Mouse (Mus musculus) regulatory T cell (primary cell): ENCODE results near the gene Adra1d.

Experiments
- in situ Hi-C: fragments of 300-600 bp; cut with MboI, MseI; formaldehyde crosslinking; loops from one replicate; pipeline ENCODE4 v1.15.1; 2025; ENCODE audit warnings: high pct_unique_total_duplicates

Adra1d gene

DNA sequence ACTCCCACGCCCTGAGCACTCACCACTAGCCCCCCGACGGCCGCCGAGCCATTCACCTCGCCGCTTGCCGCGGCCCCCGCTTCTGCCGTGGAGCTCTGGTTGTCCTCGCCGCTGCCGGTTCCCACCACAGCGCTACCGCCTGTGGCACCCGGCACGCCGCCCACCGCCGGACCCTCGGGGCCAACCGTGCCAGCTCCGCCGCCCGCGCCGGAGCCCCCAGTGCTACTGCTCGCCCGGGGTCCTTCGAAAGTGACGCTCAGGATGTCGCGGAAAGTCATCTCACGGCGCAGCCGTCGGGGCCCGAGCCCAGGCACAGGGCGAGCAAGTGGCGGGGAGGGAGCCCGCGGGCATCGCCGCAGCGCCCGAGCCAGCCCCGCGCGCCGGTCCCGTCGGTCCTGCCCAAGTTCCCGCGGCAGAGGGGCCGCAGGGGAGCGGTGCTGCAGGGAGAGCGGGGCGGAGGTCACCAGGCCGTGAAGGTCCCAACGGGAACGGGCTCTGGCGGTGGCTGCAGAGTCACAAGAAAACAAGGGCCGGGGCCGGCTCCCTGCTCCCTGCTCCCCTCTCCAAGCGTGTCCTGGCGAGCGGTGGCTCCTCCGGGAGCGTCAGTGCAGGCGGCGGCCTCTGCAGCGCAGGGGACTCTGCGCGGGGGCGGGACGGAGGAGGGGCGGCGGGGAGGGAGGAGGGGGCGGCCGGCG lies at the start of gene Adra1d:
Gene Adra1d, minus strand, starts transcription at position 393 of the 695 bp plus-strand sequence.
- in situ Hi-C loops, result no loop called here

DNA sequence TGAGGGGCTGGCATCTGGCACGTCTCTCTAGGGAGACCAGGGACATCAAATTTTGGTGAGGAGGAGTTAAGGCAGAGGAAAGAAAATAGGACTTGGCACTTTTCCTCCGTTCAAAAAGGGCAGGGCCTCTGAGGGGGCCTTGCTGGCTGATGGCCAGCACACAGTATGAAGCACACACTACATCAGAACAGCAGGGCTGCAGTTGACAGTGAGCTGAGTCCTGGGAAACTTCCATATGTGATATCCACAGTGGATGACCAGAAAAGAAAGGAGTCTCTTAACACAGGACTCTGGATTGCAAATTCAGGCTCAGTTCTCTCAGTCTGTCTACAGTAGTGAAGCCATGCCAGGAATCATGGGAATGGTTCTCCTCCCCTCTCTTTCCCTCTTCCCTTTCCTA lies 39.8 kb upstream of the Adra1d start:
- in situ Hi-C loops, result no loop called here

DNA sequence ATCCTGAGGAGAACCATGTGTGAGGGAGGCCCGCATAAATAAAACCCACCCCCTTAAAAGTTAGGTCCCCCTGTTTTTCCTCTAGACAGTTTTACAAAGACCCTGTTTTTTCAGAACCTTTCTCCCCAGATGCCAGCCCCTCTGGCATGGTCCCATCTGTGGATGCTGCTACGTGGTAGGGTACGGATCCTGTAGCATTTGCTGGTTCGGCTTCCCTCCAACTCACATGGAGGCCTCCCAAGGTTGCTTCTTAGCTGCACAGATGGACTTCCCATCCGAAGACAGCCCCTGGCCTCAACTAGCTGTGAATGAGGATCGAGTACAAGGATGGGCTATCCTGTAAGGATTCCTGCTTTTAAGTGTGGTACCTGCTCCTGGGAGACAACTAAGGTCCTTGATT lies 32.8 kb upstream of the Adra1d start:
- in situ Hi-C loops, result no loop called here

DNA sequence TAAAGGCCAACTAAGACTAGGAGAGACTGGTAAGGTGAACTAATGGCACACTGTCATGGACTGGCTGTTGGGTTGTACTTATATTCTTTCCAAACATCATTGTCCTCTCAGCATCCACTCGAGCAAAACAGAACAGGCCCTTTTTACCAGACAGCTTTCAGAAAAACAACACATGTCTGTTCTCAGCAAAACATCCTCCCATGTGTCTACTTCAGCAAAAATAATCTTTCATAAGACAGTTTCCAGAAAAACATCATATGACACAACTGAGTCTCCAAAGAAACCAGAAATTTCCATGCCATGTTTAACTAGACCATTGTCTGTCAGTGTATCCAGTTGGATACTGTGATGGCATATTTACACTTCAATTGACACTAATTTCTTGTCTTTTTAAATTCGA lies 25.4 kb upstream of the Adra1d start:
- in situ Hi-C loops, result no loop called here

DNA sequence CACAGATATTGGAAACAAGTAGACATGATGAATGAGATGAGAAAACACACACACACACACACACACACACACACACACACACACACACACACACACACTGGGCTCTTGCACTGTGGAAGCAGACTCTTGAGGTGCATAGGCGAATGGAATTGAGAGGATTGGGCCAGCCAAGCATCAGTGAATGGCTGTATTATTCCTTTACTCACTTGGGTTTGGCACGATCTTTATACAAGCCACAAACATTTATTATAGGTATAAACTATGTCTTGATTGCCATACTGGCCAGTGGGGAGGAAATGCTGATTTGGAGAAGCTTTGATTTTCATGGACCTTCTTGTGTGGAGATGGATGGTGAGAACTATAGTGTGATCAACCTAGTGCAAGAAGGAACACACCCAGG lies 19.4 kb upstream of the Adra1d start:
- in situ Hi-C loops, result no loop called here

DNA sequence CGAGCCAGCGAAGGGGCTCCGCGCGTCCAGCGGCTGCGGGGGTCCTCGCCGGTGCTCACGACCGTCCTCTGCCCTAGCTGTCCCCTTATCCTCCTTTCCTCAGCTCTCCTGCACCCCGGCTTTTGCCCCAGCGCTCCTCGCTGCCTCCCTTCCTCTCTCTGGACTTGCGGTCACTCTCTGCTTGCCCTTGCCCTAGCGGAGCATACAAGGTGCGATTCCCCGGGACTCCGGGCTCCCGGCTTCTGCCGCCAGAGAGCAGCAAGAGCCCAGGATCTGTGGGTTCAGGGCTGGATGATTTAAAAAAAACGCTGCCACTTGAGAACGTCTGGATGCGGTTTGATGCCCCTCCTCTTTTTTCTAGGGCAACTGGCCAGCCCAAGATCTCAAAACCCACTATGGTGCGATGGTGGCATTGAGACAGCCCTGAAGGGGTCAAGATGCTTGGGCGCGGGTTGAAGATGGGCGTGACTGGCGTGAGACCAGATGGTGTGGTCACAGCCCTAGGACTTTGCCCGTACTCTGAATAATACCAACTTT lies 571 bp upstream of the Adra1d start:
- in situ Hi-C loops, result no loop called here

DNA sequence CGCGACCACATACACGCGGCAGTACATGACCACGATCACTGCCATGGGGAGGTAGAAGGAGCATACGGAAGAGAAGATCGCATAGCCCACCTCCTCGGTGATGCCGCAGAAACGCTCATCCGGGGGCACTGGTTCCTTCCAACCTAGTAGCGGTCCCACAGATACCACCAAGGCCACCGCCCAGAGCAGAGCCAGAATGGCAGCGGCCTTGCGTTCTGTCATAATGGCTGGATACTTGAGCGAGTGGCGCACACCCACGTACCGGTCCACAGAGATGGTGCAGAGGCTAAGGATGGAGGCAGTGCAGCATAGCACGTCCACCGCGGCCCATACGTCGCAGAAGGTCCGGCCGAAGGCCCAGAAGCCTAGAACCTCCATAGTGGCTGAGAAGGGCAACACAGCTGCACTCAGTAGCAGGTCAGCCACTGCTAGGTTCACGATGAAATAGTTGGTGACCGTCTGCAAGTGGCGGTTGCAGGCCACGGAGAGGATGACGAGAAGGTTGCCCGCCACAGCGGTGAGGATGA lies 676 bp downstream of the Adra1d start:
- in situ Hi-C loops, result no loop called here

DNA sequence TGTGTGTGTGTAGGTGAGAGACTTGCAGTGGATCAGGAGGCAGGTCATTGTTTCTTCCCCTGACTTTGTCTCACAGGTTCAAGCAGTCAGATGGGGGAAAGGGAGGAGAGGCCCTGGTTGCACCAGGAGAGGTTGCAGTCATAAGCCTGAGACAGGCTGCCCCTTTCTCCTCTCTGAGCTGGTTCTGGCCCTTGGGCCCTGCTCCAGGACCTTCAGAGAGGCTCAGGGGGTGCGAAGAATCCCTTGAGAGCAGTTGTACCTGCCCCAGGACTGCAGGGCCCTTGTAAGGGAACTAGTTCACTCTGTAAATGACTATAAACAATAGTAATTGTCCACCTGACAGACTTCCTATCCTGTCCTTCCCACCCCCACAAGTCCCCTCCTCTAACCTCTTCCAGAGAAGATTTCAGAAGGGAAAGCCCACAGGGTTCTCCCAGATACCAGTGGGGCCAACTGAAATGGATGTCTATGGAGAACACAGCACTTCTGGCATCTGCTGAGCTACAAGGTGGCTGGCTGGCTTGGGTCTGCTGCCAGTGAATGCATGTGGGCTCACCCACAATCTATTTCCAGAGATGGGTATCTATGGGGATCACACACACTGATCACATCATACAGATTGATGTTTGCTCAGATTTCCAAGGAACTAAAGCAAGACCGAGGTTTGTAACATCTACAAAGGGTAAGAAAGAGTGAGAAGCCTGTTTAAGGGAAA lies 1.7 kb downstream of the Adra1d start:
- in situ Hi-C loops, result no loop called here

DNA sequence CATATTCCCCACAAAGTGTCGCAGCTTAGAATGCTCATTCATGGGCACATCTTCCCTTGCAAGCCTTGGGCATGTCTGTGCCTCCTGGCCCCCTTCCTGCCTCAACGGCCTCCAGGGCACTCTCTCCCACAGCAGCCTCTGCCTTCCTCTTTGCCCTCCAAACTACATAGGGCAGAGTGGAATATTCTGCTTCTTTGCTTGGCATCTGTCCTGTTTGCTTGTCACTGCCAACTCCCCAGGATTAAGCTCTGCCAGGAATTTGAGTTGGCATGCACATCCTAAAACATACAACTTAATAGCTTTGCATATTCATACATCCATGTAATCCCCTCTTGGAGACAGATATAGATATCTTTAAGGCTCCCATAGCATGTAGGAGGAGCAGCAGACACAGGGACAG lies 4.2 kb downstream of the Adra1d start:
- in situ Hi-C loops, result loop anchor here (5.0 kb wide), 1 partner anchor 384 kb away; no protein-coding TSS in a partner anchor

DNA sequence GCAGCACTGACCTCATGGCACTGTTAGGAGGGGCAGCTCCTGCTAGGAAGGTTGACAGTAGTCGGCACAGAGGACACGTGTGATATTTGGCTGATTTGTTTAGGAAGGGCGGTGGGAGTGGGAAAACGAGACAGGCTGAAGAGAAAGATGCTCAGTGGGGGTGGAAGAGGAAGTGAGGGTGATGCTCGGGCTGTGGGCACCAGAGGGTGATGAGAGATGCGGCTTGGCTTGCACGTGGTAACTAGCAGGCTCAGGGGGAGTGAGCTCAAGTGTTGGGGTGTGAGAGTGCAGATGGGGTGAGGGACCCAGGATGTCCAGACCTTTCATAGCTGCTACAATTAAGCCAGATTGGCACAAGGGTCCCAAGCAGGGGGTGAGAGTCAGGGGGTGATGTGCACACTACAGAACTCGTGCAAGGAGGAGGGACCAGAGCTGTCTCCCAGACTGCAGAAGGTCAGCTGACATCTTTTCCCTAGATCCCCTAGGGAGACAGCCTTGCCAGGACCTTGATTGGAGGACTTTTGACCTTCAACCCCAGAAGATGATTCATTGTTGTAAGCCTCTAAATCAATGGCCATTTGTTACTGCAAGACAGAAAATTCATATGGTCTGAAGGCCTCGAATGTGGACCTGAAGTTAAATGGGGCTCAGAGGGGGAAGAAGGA lies 9.2 kb downstream of the Adra1d start:
- in situ Hi-C loops, result no loop called here

DNA sequence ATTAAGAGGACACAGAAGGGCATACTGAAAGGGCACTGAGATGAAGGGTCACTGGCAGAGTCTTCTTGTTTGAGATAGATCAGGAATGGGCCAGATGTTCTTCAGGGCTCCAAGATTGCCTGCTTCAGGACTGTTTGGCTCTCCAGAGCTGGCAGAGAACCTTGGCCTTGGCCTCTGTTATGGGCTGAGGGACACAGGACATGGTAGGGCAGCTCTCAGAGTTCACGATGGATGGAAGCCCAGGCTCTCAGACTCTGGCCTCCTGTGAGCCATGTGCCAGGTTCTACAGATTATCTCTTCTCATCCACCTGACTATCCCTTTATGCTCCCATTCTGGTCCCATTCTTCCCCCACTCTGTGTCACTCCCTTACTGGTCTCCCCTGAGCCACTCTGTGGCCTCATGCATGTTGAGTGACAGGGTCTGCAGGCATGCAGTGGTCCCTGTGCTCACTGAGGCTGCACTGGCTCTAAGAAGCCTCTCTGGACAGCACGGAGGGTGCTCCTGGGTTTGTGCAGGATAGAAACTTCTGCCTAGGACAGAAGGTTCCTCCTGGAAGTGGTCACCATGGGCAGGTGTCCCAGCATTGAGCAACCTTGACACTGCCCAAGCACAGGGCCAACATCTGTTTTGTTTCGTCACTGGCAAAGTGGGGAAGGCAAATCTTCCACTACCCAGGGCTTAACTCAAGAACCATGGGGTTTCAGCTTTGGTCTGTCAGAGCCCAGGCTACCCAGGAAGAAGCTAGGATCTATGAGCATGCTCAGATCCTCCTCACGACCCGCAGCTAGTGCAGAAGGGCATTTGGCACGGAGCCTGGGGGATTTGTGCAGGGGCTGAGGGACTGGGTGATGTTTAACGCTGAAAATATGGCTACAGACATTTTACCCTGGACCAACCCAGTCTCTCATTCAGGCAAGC lies 10.1 kb downstream of the Adra1d start:
- in situ Hi-C loops, result no loop called here

DNA sequence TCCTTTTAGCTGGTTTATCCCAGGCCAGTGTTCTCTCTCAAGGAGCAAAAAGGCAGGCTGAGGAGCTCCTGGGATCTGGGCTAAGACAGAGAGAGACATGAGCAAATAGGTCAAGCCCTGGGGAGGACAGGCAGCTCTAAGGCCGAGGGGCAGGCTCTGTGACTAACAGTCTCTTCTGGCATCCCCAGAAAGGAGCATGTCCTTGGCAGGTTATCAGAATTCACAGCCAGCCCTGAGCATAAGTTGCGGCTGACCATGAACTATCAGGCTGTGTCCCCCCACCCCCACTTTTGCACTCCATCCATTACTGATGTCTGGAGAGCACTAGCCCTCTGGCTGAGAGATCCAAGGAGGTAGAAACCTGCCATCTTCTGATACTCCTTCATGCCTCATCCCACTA lies 11.2 kb downstream of the Adra1d start:
- in situ Hi-C loops, result no loop called here

DNA sequence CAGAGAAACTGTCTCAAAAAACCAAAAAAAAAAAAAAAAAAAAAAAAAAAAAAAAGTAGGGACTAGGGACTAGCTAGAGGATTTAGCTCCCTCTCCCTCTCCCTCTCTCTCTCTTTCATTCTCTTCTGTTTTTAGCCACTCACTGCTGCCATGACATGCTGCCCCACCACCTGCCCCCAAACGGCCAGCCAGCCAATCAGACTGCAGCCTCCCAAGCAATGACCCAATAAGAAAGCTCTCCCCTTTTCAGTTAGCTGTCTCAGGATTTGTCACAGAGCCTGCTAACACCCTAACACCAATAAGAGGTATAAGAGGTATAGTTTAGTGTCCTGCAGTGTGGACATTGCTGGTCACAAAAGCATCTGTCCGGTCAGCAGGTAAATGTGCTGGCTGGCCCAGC lies 11.6 kb downstream of the Adra1d start:
- in situ Hi-C loops, result no loop called here

DNA sequence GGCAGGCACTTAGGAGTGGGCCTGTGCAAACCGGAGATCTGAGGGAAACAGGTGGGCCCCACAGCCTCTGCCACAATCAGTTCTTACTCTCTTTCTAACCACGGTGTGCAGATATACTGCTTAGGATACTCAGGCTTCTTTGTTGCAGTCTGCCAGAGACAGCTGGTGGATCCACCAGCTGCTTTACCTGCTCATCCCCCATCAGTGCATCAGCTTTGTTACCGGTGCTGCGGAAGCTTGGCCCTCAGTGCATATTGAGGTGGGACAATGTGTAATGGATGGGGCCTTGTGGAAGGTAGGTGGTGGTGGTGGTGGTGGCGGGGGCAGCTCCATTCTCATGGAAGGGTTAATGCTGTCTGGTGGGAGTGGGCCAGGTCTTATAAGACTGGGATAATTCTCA lies 13.0 kb downstream of the Adra1d start:
- in situ Hi-C loops, result loop anchor here (5.0 kb wide), 1 partner anchor 263 kb away; no protein-coding TSS in a partner anchor

DNA sequence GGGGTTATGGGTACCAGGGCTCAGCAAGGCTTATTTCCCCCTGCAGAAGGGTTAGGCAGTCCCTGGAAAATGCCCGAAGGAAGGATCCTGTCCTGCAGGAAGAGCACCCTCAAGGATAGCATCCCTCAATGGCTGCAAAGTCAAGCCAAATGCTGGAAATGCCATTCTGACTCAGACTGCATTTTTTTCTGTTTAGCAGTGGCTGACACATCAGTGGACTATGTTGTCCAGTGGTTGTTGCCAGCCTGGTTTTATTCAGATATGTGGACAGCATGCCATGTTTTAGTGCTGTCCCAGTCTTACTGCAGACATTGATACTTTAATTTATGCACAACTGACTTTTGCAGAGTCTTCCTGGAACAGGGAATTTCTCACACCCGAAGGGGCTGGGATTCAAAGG lies 13.8 kb downstream of the Adra1d start:
- in situ Hi-C loops, result loop anchor here (5.0 kb wide), 1 partner anchor 264 kb away; no protein-coding TSS in a partner anchor

DNA sequence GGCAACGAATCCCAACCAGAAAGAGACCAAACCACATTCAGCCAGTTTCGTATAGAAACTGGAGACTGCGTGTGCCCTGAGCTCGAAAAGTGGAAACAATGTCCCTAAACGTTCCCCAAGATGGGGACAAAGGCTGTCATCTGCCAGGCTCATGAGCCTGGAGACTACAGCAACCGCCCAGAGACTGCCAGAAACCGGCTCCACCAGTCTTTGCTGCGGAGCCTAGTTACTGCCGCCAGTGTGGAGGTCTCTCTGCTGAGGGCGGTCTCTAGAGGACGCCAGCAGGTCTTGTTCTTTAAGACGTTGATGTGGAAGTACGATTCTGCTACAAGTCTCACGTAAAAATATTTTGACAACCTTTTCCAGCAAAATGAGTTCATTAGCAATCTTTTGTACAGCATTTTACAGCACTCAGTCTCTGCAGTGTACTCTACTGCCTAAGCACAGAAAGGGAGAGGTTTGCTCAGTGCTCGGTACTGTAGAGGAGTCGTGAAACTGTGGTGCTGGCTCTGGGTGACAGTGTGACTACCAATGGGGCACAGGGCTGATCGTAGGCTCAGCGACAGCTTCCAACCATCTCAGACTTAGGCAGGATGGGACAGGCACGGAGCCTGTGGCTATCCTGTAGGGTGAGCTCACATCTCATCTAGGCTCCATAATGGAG lies 15.2 kb downstream of the Adra1d start:
- in situ Hi-C loops, result loop anchor here (5.0 kb wide), 1 partner anchor 265 kb away; no protein-coding TSS in a partner anchor

DNA sequence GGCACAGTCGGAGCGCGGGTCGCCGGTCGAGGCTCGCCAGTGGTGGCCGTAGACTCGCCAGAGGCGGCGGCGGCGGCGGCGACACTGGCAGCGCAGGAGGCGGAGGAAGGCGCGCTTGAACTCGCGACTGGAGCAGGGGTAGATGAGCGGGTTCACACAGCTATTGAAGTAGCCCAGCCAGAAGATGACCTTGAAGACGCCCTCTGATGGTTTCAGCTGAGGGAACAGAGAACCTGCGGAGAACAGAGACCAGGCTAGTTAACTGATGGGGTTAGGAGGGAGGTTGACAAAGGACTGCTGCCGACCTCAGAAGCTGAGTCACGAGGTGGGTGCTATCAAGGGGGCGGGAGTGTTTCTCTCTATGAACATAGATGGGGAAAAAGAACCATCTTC lies 15.8 kb downstream of the Adra1d start:
- in situ Hi-C loops, result loop anchor here (5.0 kb wide), 1 partner anchor 266 kb away; no protein-coding TSS in a partner anchor

DNA sequence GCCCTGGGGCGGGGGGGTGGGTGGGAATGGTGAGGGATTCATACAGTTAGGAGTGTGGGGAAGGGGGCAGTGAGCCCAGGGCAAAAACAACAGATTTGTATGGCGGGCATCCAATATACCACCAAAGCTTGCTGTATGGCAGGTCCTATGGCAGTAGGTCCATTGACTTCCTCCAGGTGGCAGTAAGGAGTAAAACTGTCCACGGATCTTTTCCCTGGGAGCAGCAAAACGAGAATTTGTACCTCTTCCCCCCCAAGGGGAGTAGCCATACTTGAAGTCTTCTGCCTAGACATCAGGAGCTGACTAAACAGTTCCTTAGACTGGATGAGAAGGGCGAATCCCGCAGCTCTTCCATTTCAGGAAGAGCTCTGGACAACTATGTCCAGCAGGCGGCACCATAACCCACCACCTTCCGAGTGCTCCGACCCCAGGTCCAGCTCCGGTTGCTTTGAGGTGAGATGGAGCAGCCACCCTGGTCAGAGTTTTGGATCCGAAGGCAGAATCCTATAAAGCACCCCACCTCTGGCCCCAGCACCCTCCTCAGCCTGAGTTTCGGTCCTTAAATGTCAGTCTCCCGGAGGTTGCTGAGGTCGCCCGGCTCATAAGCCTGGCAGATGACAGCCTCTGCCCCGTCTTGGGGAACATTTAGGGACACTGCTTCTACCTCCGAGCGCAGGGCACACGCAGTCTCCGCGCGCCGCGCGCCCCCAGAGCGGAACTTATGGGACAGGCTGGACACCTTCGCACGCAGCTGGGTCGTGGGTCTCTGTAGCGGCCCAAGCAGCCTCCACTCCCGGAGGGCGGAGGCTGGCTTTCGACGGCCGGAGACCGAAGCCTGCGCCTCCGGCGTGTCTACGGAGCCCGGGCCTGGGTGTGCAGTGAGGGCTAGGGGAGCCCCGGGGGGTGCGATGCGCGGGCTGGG lies 16.4 kb downstream of the Adra1d start:
- in situ Hi-C loops, result loop anchor here (5.0 kb wide), 1 partner anchor 267 kb away; no protein-coding TSS in a partner anchor

DNA sequence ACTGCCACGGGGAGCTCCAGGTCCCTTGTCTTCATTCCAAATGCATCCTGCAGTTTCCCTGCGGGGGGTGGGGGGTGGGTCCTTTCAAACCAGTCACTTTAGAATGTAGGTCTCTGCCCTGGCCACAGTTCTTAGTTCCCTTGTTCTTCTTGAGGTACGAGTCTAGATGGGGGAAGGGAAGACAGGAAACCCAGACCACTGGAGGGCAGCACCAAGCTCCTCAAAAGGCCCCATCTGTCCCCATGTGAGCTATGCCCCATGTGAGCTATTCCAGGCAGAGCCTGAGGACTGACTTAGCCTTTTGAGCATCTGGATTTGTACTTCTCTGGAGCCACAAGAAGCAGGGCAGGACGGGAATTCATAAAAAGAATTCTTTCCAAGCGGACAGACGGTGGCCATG lies 19.6 kb downstream of the Adra1d start:
- in situ Hi-C loops, result no loop called here
